Mouse (Mus musculus) spleen, adult 2 months (tissue): ENCODE data around the gene Prkrip1. TPM values are rescaled to one million over a fixed set of nuclear protein-coding genes. Genes with fewer than 3 reads are reported as not detected.
A peak's percentile ranks its signal among the peaks of the same experiment; 100 is the strongest.
"Not testable (repeated sequence)": the region's sequence is repeated elsewhere in the genome, so short reads cannot be mapped to it uniquely, and the experiment has no call there.

Experiments used
- DNase-seq, 2 experiments: peaks; one replicate each; pipeline versions ENCODE4 v3.0.0 to v3.0.0-alpha.2; 2012 to 2021; ENCODE audit warnings: low spot score in 2 of 2, low read depth in 1 of 2
- H3K27ac ChIP-seq: fragments of 200-500 bp; 2 replicates; pipeline ENCODE4 v1.5.1; 2012; ENCODE audit warnings: low read length, inconsistent platforms; ENCODE audit not compliant: insufficient read depth
- H3K27me3 ChIP-seq: fragments of 200-500 bp; 2 replicates; pipeline ENCODE4 v1.6.1; 2012; ENCODE audit warnings: mild to moderate bottlenecking, moderate library complexity, low read length, inconsistent platforms; ENCODE audit not compliant: control insufficient read depth, insufficient read depth
- H3K36me3 ChIP-seq: fragments of 200-500 bp; 2 replicates; pipeline ENCODE4 v1.6.1; 2012; ENCODE audit warnings: mild to moderate bottlenecking, low read length, inconsistent platforms; ENCODE audit not compliant: control insufficient read depth, insufficient read depth
- H3K4me1 ChIP-seq: fragments of 200-500 bp; 2 replicates; pipeline ENCODE4 v1.6.1; 2011; ENCODE audit warnings: inconsistent platforms; ENCODE audit not compliant: control insufficient read depth, insufficient read depth, insufficient read length
- H3K4me3 ChIP-seq: fragments of 200-500 bp; 2 replicates; pipeline ENCODE4 v1.5.1; 2011; ENCODE audit warnings: mild to moderate bottlenecking, inconsistent platforms; ENCODE audit not compliant: insufficient read depth, insufficient read length; ENCODE audit errors: extremely low read depth
- CTCF ChIP-seq: fragments of 200-500 bp; IDR thresholded peaks from 2 replicates; pipeline ENCODE4 v1.5.1; 2011; ENCODE audit warnings: mild to moderate bottlenecking, inconsistent platforms; ENCODE audit not compliant: insufficient read depth, insufficient read length, insufficient replicate concordance; ENCODE audit errors: extremely low read depth
- POLR2A ChIP-seq: fragments of 200-500 bp; IDR thresholded peaks from 2 replicates; pipeline ENCODE4 v1.6.1; 2011; ENCODE audit warnings: low read depth, low read length, inconsistent platforms
- WGBS: fragments of 180-500 bp; shearing (Covaris S2); methylation state at CpG from one replicate; pipeline ENCODE4 v1.1.7; 2018; 5-methylcytosine and 5-hydroxymethylcytosine counted together
- polyA plus RNA-seq: library from polyadenylated mRNA; depleted of rRNA; stranded (reverse); fragments of >200 nt; gene quantifications from 2 replicates; pipeline ENCODE4 v1.2.3, GENCODE M21; 2012

Gene Prkrip1
- polyA plus RNA-seq, 1 experiment = 7.3 TPM

DNA sequence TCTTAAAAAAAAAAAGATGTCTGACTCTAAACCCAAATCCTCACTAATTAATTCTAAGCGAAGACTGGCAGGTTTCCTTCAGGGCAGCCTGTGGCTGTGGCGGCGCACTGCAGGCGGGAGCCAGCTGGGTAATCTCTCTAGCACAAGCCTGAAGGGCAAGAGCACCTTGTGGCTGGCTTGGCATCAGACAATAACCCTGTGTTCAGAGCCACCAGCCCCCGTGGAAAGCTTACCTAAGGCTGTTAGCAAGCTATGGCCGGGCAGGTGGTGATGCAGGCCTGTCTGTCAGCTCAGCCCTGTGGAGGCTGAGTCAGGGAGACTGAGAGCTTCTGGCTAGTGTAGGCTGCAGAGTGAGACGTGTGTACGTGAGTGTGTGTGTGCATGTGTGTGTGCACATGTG is 33.5 kb downstream of the Prkrip1 start:
- no peak for DNase-seq
- Histone ChIP-seq H3K4me1 (peaks cover 9% of the 10 kb centered on the region; the same call in 1 of the 2 replicates), H3K27ac (no peak overlapping the region), H3K27me3 (no peaks in the 10 kb centered on the region), H3K36me3 (peaks cover 34% of the 10 kb centered on the region), H3K4me3 (no peak overlapping the region)
- 85% methylated on average over 8 of the region's 8 CpGs for WGBS
- TF ChIP-seq CTCF = no peak

- WGBS = 89% methylated on average over 11 of the region's 11 CpGs
Measured at GRCm38 (mm10) chr5:136163807-136164474, 34.8 kb downstream of the Prkrip1 start.

DNA sequence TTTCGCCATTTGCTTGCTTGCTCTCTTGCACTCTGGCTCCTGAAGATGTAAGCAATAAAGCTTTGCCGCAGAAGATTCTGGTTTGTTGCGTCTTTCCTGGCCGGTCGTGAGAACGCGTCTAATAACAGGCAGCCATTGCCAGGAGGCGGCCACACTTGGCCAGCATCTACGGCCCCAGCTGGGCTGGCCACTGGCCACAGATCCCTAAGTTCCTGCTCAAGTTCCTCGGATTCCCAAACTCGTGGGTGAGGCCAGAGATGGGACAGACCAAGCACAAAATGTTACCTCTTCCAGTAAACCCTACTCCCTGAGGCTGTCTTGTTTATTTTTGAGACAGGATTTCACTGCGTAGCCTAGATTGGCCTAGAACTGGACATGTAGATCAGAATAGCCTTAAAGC is 38.7 kb downstream of the Prkrip1 start:
- not testable (repeated sequence) for H3K4me3 ChIP-seq, H3K27ac ChIP-seq, H3K27me3 ChIP-seq, H3K4me1 ChIP-seq, DNase-seq
- 96% methylated on average over 11 of the region's 12 CpGs for WGBS
- peaks cover 19% of the 10 kb centered on the region for H3K36me3 ChIP-seq

More at GRCm38 (mm10) chr5:136163807-136164474, 34.8 kb downstream of the Prkrip1 start:
- H3K27me3 ChIP-seq = no peaks in the 10 kb centered on the region
- no peak overlapping the region for H3K27ac ChIP-seq
- TF ChIP-seq POLR2A (no peak), CTCF (no peak)
- no peak for DNase-seq
- no peak overlapping the region for H3K4me3 ChIP-seq
- H3K36me3 ChIP-seq = peaks cover 35% of the 10 kb centered on the region
- peaks cover 4% of the 10 kb centered on the region; the same call in 1 of the 2 replicates for H3K4me1 ChIP-seq

DNA sequence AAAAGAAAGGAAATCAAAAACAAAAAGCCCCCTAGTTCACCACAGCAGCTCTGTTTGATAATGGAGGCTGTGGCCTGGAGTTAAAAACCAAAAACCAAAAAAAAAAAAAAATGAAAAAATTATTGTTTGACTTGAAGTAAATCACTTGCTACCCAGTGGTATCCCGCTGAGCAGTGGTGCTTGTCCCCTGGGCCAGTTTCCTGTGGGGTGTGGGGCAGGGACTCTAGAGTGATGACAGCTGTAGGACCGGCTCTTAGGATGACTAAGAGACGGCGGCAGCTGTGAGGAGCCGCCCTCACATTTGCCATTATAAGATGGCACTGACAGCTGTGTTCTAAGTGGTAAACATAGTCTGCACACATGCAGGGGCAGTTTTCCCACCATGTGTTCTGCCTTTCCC is 43.4 kb downstream of the Prkrip1 start:
- no peaks in the 10 kb centered on the region for H3K27me3 ChIP-seq
- no peak for DNase-seq
- no peak overlapping the region for H3K4me3 ChIP-seq
- H3K27ac ChIP-seq = no peak overlapping the region
- H3K4me1 ChIP-seq = no peaks in the 10 kb centered on the region
- peaks cover 8% of the 10 kb centered on the region for H3K36me3 ChIP-seq
- TF ChIP-seq CTCF = no peak
- no peak for TF ChIP-seq POLR2A
- 53% methylated on average over 5 of the region's 5 CpGs for WGBS

- TF ChIP-seq POLR2A (no peak), CTCF (no peak)
- peaks cover 6% of the 10 kb centered on the region; the same call in 1 of the 2 replicates for H3K36me3 ChIP-seq
- H3K27me3 ChIP-seq = no peaks in the 10 kb centered on the region
- H3K27ac ChIP-seq = 0 out of 2 replicates have a peak overlapping the region, but pooled peaks have one; percentile 25
- no peak for DNase-seq
- WGBS = 82% methylated on average over 8 of the region's 8 CpGs
- H3K4me3 ChIP-seq = no peak overlapping the region
- peaks cover 21% of the 10 kb centered on the region; the same call in 1 of the 2 replicates for H3K4me1 ChIP-seq
Measured at GRCm38 (mm10) chr5:136152365-136152764, 46.4 kb downstream of the Prkrip1 start.

- DNase-seq = peak in 1 of 2 experiments; percentile 42
Measured at GRCm38 (mm10) chr5:136149134-136149576, 49.6 kb downstream of the Prkrip1 start.

DNA sequence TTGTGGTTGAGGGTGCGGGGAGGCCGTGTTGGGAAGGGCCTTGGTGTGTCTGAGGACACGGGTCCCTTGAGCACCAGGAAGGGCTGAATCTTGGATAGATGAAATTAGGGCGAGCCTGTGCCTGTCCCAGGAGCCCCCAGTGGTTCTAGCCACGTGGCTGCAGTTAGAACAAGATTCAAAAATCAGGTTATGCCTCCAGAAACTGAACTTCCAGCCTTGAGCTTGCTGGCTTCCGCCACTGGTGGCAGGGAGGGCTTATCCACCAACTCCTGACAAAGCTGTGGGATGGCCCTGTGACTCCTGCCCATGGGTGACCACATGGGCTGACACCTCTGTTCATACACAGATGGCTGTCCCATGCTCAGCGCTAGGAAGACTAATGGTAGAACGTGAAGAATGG is 51.1 kb downstream of the Prkrip1 start:
- H3K4me1 ChIP-seq = peaks cover 33% of the 10 kb centered on the region; the same call in 1 of the 2 replicates
- no peak for DNase-seq
- peak overlapping the region; percentile 87 for H3K27ac ChIP-seq
- TF ChIP-seq POLR2A (no peak), CTCF (no peak)
- no peaks in the 10 kb centered on the region for H3K27me3 ChIP-seq
- WGBS = 58% methylated on average over 8 of the region's 8 CpGs
- H3K36me3 ChIP-seq = no peaks in the 10 kb centered on the region
- H3K4me3 ChIP-seq = no peak overlapping the region

More at GRCm38 (mm10) chr5:136149134-136149576, 49.6 kb downstream of the Prkrip1 start:
- H3K4me3 ChIP-seq, H3K36me3 ChIP-seq, H3K27me3 ChIP-seq: not testable (repeated sequence)
- peaks cover 33% of the 10 kb centered on the region; the same call in 1 of the 2 replicates for H3K4me1 ChIP-seq
- peak overlapping the region; percentile 87 for H3K27ac ChIP-seq
- 9% methylated on average over 5 of the region's 5 CpGs for WGBS
